Mouse (Mus musculus): ENCODE measurements around the gene Defb28. TPM values are rescaled to one million over a fixed set of nuclear protein-coding genes. Genes with fewer than 3 reads are reported as not detected.

Defb28 gene
- polyA plus RNA-seq (2014; fragmentation: Nextera tagmentation; extraction: Ambion mirVana): not detected in 2 replicates

DNA sequence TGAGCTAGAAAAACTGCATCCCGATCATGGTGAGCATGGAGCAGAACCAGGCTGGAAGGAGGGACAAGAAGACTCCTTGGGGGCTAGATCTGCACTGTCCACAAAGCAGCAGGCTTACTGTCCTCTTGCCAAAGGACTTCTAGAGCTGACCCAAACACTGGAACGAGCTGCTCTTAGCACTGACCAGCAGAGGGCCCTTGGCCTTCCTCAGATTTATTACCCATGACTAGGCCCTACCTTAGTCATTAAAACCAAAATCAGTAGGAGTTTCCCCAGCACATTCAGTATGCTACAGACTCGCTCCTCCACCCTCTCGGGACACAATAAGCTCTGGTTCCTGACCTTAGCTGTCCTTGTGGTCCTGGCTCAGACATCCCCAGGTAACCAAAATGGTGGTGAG is at the start of gene Defb28:
Defb28 (plus strand) TSS at position 275 of the 400 bp plus-strand sequence.
- Histone ChIP-seq H3K9ac (ENCODE audit: low read depth, low read length) (no peak within 1 kb of the TSS), H3K9me3 (ENCODE audit: control insufficient read depth, low read length) (no peaks in the 10 kb centered on the region), H3K27me3 (ENCODE audit: control insufficient read depth, insufficient read depth, low read length) (no peaks in the 10 kb centered on the region), H3K36me3 (ENCODE audit: control insufficient read depth, insufficient read depth, low read length) (no peaks in the 10 kb centered on the region), H3K4me3 (ENCODE audit: low read depth, low read length) (no peak within 1 kb of the TSS), H3K4me1 (replicated peaks; ENCODE audit: control insufficient read depth, insufficient read depth, low read length) (no peaks in the 10 kb centered on the region), H3K4me2 (replicated peaks; ENCODE audit: low read depth, low read length) (no peak within 1 kb of the TSS), H3K27ac (ENCODE audit: low read depth, low read length) (no peak within 1 kb of the TSS)
- 77% methylated on average over 4 of the region's 4 CpGs for WGBS
- DNase-seq (ENCODE audit: low spot score): no peak
- no peak for ATAC-seq (ENCODE audit: low FRiP score)

DNA sequence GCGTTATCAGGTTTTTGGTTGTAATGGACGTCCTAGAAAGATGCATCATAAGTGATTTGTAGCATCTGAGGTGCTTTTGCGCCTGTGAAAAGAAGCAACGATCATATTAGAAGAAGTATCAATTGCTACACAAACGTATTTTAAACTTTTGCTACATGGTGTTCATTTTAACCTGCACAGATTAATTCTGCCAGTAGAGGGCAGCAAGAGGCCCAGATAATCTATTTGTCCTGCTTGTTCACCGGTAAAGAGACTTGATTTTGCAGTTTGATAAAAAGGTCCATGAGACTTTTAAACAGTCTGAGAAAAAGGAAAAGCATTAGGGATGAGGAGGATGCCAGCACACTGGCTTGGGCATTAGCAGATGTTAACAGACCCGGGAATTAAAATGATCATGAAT is 47.1 kb upstream of the Defb28 start:
- Histone ChIP-seq H3K27ac (ENCODE audit: low read depth, low read length) (no peak overlapping the region), H3K36me3 (ENCODE audit: control insufficient read depth, insufficient read depth, low read length) (no peaks in the 10 kb centered on the region), H3K4me2 (replicated peaks; ENCODE audit: low read depth, low read length) (no peak overlapping the region), H3K9ac (ENCODE audit: low read depth, low read length) (no peak overlapping the region), H3K27me3 (ENCODE audit: control insufficient read depth, insufficient read depth, low read length) (no peaks in the 10 kb centered on the region), H3K4me3 (ENCODE audit: low read depth, low read length) (no peak overlapping the region), H3K9me3 (ENCODE audit: control insufficient read depth, low read length) (no peaks in the 10 kb centered on the region), H3K4me1 (replicated peaks; ENCODE audit: control insufficient read depth, insufficient read depth, low read length) (no peaks in the 10 kb centered on the region)
- ATAC-seq (ENCODE audit: low FRiP score) (no peak), DNase-seq (ENCODE audit: low spot score) (peak; percentile 67)
- 35% methylated on average over 7 of the region's 7 CpGs for WGBS

- DNase-seq (ENCODE audit: low spot score): no peak
- ATAC-seq (ENCODE audit: low FRiP score): no peak
Measured at GRCm38 (mm10) chr2:152472434-152472833, 45.6 kb upstream of the Defb28 start.

DNA sequence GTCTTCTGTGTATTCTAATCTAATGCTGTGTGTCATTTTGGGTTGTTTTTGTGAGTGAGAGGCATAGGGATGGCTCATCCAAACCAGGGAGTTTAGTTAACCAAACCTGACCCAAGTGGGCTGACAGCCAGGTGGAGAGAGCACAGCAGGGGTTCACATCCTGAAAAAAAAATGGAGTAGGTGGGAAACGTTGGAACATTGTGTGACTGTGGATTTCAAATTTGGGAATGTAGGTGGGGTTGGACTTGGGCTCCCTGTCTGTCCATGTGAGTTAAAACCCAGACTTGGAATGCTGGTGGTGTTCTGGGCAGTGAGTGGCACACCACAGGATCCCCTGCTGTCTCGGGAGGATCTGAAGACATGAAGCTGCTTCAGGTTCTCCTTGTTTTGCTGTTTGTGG is 41.3 kb upstream of the Defb28 start, which contains the start of gene Defb20:
Defb20 (plus strand) TSS at position 301 of the 400 bp plus-strand sequence.
- DNase-seq (ENCODE audit: low spot score) (no peak), ATAC-seq (ENCODE audit: low FRiP score) (no peak)
- Histone ChIP-seq H3K9me3 (ENCODE audit: control insufficient read depth, low read length) (no peaks in the 10 kb centered on the region), H3K27ac (ENCODE audit: low read depth, low read length) (no peak within 1 kb of the TSS), H3K4me3 (ENCODE audit: low read depth, low read length) (no peak within 1 kb of the TSS), H3K36me3 (ENCODE audit: control insufficient read depth, insufficient read depth, low read length) (no peaks in the 10 kb centered on the region), H3K27me3 (ENCODE audit: control insufficient read depth, insufficient read depth, low read length) (no peaks in the 10 kb centered on the region), H3K9ac (ENCODE audit: low read depth, low read length) (no peak within 1 kb of the TSS), H3K4me2 (replicated peaks; ENCODE audit: low read depth, low read length) (no peak within 1 kb of the TSS), H3K4me1 (replicated peaks; ENCODE audit: control insufficient read depth, insufficient read depth, low read length) (no peaks in the 10 kb centered on the region)
- WGBS: 71% methylated on average over 2 of the region's 2 CpGs

More at GRCm38 (mm10) chr2:152472434-152472833, 45.6 kb upstream of the Defb28 start:
- H3K27me3 ChIP-seq (ENCODE audit: control insufficient read depth, insufficient read depth, low read length): no peaks in the 10 kb centered on the region
- no peak overlapping the region for H3K4me2 ChIP-seq (replicated peaks; ENCODE audit: low read depth, low read length)
- H3K27ac ChIP-seq (ENCODE audit: low read depth, low read length): no peak overlapping the region
- H3K4me3 ChIP-seq (ENCODE audit: low read depth, low read length): no peak overlapping the region
- no peak overlapping the region for H3K9ac ChIP-seq (ENCODE audit: low read depth, low read length)
- H3K4me1 ChIP-seq (replicated peaks; ENCODE audit: control insufficient read depth, insufficient read depth, low read length): no peaks in the 10 kb centered on the region
- 35% methylated on average over 3 of the region's 3 CpGs for WGBS
- no peaks in the 10 kb centered on the region for H3K36me3 ChIP-seq (ENCODE audit: control insufficient read depth, insufficient read depth, low read length)
- H3K9me3 ChIP-seq (ENCODE audit: control insufficient read depth, low read length): no peaks in the 10 kb centered on the region

DNA sequence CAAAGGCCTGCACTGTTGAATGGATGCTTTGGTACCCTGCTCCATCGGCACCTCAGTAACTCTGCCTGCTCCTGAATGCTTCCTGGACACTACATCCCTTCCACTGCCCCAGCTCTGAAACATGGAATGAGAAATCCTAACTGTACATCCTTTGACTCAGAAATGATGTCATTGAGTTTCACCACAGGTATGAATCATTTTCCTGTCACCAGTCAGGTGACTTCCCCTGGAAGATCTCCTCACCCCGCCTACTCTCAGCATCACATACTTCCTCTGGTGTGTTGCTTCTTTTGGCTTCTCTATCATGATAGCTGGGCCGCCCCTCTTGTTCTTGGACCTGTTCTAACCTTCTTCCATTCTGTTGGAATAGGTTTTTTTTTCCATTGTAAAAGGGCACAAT is 37.2 kb upstream of the Defb28 start:
- no peak overlapping the region for H3K9ac ChIP-seq (ENCODE audit: low read depth, low read length)
- no peaks in the 10 kb centered on the region for H3K36me3 ChIP-seq (ENCODE audit: control insufficient read depth, insufficient read depth, low read length)
- H3K4me1 ChIP-seq (replicated peaks; ENCODE audit: control insufficient read depth, insufficient read depth, low read length): no peaks in the 10 kb centered on the region
- DNase-seq (ENCODE audit: low spot score) (no peak), ATAC-seq (ENCODE audit: low FRiP score) (no peak)
- H3K4me2 ChIP-seq (replicated peaks; ENCODE audit: low read depth, low read length): no peak overlapping the region
- no peak overlapping the region for H3K4me3 ChIP-seq (ENCODE audit: low read depth, low read length)
- H3K27ac ChIP-seq (ENCODE audit: low read depth, low read length): no peak overlapping the region
- H3K27me3 ChIP-seq (ENCODE audit: control insufficient read depth, insufficient read depth, low read length): no peaks in the 10 kb centered on the region
- WGBS: 89% methylated on average over 3 of the region's 3 CpGs
- no peaks in the 10 kb centered on the region for H3K9me3 ChIP-seq (ENCODE audit: control insufficient read depth, low read length)

DNA sequence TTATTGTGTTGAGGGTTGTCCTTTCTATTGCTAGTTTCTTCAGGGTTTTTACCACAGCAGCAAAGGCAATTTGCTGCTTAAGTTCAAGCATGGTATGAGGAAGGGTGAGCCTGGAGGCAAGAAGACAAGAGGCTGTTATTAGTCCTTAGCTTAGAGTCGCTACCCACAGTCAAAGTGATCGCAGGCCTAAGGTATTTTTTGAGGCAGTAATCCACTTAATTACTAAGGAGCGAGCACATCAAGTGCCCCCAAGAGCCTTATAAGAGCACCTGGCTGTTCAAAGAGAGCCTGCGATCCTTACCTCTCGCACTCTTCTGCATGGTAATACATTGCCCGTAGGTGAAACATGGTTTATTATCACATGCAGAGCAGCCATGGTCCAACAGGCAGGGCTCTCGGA is 36.3 kb upstream of the Defb28 start:
- WGBS: 92% methylated on average over 7 of the region's 7 CpGs
- Histone ChIP-seq H3K4me3 (ENCODE audit: low read depth, low read length) (no peak overlapping the region), H3K27ac (ENCODE audit: low read depth, low read length) (no peak overlapping the region), H3K9me3 (ENCODE audit: control insufficient read depth, low read length) (no peaks in the 10 kb centered on the region), H3K4me2 (replicated peaks; ENCODE audit: low read depth, low read length) (no peak overlapping the region), H3K9ac (ENCODE audit: low read depth, low read length) (no peak overlapping the region), H3K36me3 (ENCODE audit: control insufficient read depth, insufficient read depth, low read length) (no peaks in the 10 kb centered on the region), H3K27me3 (ENCODE audit: control insufficient read depth, insufficient read depth, low read length) (no peaks in the 10 kb centered on the region), H3K4me1 (replicated peaks; ENCODE audit: control insufficient read depth, insufficient read depth, low read length) (no peaks in the 10 kb centered on the region)
- DNase-seq (ENCODE audit: low spot score) (no peak), ATAC-seq (ENCODE audit: low FRiP score) (no peak)

- Histone ChIP-seq H3K9ac (ENCODE audit: low read depth, low read length) (no peak overlapping the region), H3K4me1 (replicated peaks; ENCODE audit: control insufficient read depth, insufficient read depth, low read length) (no peaks in the 10 kb centered on the region), H3K27me3 (ENCODE audit: control insufficient read depth, insufficient read depth, low read length) (no peaks in the 10 kb centered on the region), H3K27ac (ENCODE audit: low read depth, low read length) (no peak overlapping the region), H3K4me3 (ENCODE audit: low read depth, low read length) (no peak overlapping the region), H3K36me3 (ENCODE audit: control insufficient read depth, insufficient read depth, low read length) (no peaks in the 10 kb centered on the region), H3K9me3 (ENCODE audit: control insufficient read depth, low read length) (no peaks in the 10 kb centered on the region), H3K4me2 (replicated peaks; ENCODE audit: low read depth, low read length) (no peak overlapping the region)
- 77% methylated on average over 2 of the region's 2 CpGs for WGBS
- DNase-seq (ENCODE audit: low spot score) (peak; percentile 18), ATAC-seq (ENCODE audit: low FRiP score) (no peak)
Measured at GRCm38 (mm10) chr2:152487024-152487423, 31.0 kb upstream of the Defb28 start.

- no peak for ATAC-seq (ENCODE audit: low FRiP score)
- no peak for DNase-seq (ENCODE audit: low spot score)
Measured at GRCm38 (mm10) chr2:152490038-152490437, 28.0 kb upstream of the Defb28 start, which contains the start of gene Defb22. Gene Defb22, minus strand, starts transcription at chr2:152490138.

GRCm38 (mm10) chr2:152493151-152493550 is 24.9 kb upstream of the Defb28 start:
- Histone ChIP-seq H3K4me1 (replicated peaks; ENCODE audit: control insufficient read depth, insufficient read depth, low read length) (no peaks in the 10 kb centered on the region), H3K36me3 (ENCODE audit: control insufficient read depth, insufficient read depth, low read length) (no peaks in the 10 kb centered on the region), H3K27me3 (ENCODE audit: control insufficient read depth, insufficient read depth, low read length) (no peaks in the 10 kb centered on the region), H3K27ac (ENCODE audit: low read depth, low read length) (no peak overlapping the region), H3K4me2 (replicated peaks; ENCODE audit: low read depth, low read length) (no peak overlapping the region), H3K9ac (ENCODE audit: low read depth, low read length) (no peak overlapping the region), H3K4me3 (ENCODE audit: low read depth, low read length) (no peak overlapping the region), H3K9me3 (ENCODE audit: control insufficient read depth, low read length) (no peaks in the 10 kb centered on the region)
- DNase-seq (ENCODE audit: low spot score): no peak
- 77% methylated on average over 6 of the region's 6 CpGs for WGBS
- ATAC-seq (ENCODE audit: low FRiP score): no peak

More at GRCm38 (mm10) chr2:152490038-152490437, 28.0 kb upstream of the Defb28 start, which contains the start of gene Defb22:
- Histone ChIP-seq H3K36me3 (ENCODE audit: control insufficient read depth, insufficient read depth, low read length) (no peaks in the 10 kb centered on the region), H3K27me3 (ENCODE audit: control insufficient read depth, insufficient read depth, low read length) (no peaks in the 10 kb centered on the region), H3K4me1 (replicated peaks; ENCODE audit: control insufficient read depth, insufficient read depth, low read length) (no peaks in the 10 kb centered on the region), H3K9ac (ENCODE audit: low read depth, low read length) (no peak within 1 kb of the TSS), H3K4me2 (replicated peaks; ENCODE audit: low read depth, low read length) (no peak within 1 kb of the TSS), H3K4me3 (ENCODE audit: low read depth, low read length) (no peak within 1 kb of the TSS), H3K9me3 (ENCODE audit: control insufficient read depth, low read length) (no peaks in the 10 kb centered on the region), H3K27ac (ENCODE audit: low read depth, low read length) (no peak within 1 kb of the TSS)
